Mouse (Mus musculus) ES-Bruce4 (cell line): Measurements from ENCODE around the gene Tedc1. TPM values are rescaled to one million over a fixed set of nuclear protein-coding genes. Genes with fewer than 3 reads are reported as not detected.

Experiments
- H3K27ac ChIP-seq: 2 replicates; pipeline ENCODE4 v1.5.1; 2012; ENCODE audit warnings: low read length, inconsistent platforms; ENCODE audit not compliant: insufficient read depth
- H3K27me3 ChIP-seq: 2 replicates; pipeline ENCODE4 v1.6.1; 2012; ENCODE audit warnings: mild to moderate bottlenecking, low read length, inconsistent platforms; ENCODE audit not compliant: control insufficient read depth, poor library complexity, insufficient read depth, severe bottlenecking
- H3K36me3 ChIP-seq: 2 replicates; pipeline ENCODE4 v1.6.1; 2012; ENCODE audit warnings: inconsistent platforms, mild to moderate bottlenecking, low read length, moderate library complexity; ENCODE audit not compliant: control insufficient read depth, poor library complexity, insufficient read depth, severe bottlenecking
- H3K4me1 ChIP-seq: one replicate; pipeline ENCODE4 v1.8.1; 2011; ENCODE audit warnings: low read length; ENCODE audit not compliant: control insufficient read depth, insufficient read depth
- H3K4me3 ChIP-seq: 2 replicates; pipeline ENCODE4 v1.5.1; 2011; ENCODE audit warnings: low read depth, mild to moderate bottlenecking, low read length
- H3K9ac ChIP-seq: 2 replicates; pipeline ENCODE4 v1.6.1; 2012; ENCODE audit warnings: low read depth, mild to moderate bottlenecking, inconsistent platforms; ENCODE audit not compliant: poor library complexity, severe bottlenecking
- H3K9me3 ChIP-seq: replicated peaks from 2 replicates; pipeline ENCODE4 v1.6.1; 2012; ENCODE audit warnings: mild to moderate bottlenecking, low read length, inconsistent platforms; ENCODE audit not compliant: control insufficient read depth, poor library complexity, insufficient read depth, severe bottlenecking
- CTCF ChIP-seq: IDR thresholded peaks from one replicate; pipeline ENCODE4 v1.8.1; 2011; ENCODE audit warnings: low read depth, low read length
- EP300 ChIP-seq: IDR thresholded peaks from 2 replicates; pipeline ENCODE4 v1.6.1; 2011; ENCODE audit warnings: low read depth, low read length; ENCODE audit not compliant: insufficient read depth
- POLR2A ChIP-seq: IDR thresholded peaks from one replicate; pipeline ENCODE4 v1.8.1; 2011; ENCODE audit warnings: low read length; ENCODE audit not compliant: insufficient read depth
- polyA plus RNA-seq: library from polyadenylated mRNA; stranded (reverse); fragments of >200 nt; gene quantifications from 2 replicates; pipeline ENCODE4 v1.2.4, GENCODE M21; 2011; ENCODE audit warnings: low read depth; ENCODE audit not compliant: missing spikeins, insufficient read depth, insufficient read length

Tedc1 gene
- polyA plus RNA-seq, 1 experiment, result 24.5 TPM

- Histone ChIP-seq H3K4me3 (peak within 1 kb of the TSS; percentile 73), H3K27me3 (no peaks in the 10 kb centered on the region), H3K9ac (peak within 1 kb of the TSS; percentile 62), H3K36me3 (no peaks in the 10 kb centered on the region), H3K27ac (no peak within 1 kb of the TSS), H3K4me1 (peaks cover 5% of the 10 kb centered on the region), H3K9me3 (no peaks in the 10 kb centered on the region)
- TF ChIP-seq CTCF, result no peak
- no peak for TF ChIP-seq POLR2A
- no peak for TF ChIP-seq EP300
Measured at GRCm38 (mm10) chr12:113185442-113186291, 29.4 kb downstream of the Tedc1 start, which contains the start of gene Tmem121. Gene Tmem121, plus strand, starts transcription at chr12:113185930.

- Histone ChIP-seq H3K9ac (peak overlapping the region; percentile 62), H3K9me3 (no peaks in the 10 kb centered on the region), H3K27me3 (no peaks in the 10 kb centered on the region), H3K4me1 (peaks cover 5% of the 10 kb centered on the region), H3K4me3 (peak overlapping the region; percentile 73), H3K27ac (no peak overlapping the region), H3K36me3 (no peaks in the 10 kb centered on the region)
- TF ChIP-seq POLR2A (no peak), EP300 (no peak), CTCF (no peak)
Measured at GRCm38 (mm10) chr12:113186326-113187010, 30.2 kb downstream of the Tedc1 start.

- Histone ChIP-seq H3K4me3 (no peak overlapping the region), H3K4me1 (peaks cover 5% of the 10 kb centered on the region), H3K36me3 (no peaks in the 10 kb centered on the region), H3K9ac (peak overlapping the region; percentile 44), H3K27me3 (no peaks in the 10 kb centered on the region), H3K27ac (no peak overlapping the region), H3K9me3 (no peaks in the 10 kb centered on the region)
- TF ChIP-seq CTCF, result no peak
- TF ChIP-seq EP300, result no peak
- no peak for TF ChIP-seq POLR2A
Measured at GRCm38 (mm10) chr12:113187011-113187375, 30.8 kb downstream of the Tedc1 start.

GRCm38 (mm10) chr12:113187584-113188295 is 31.5 kb downstream of the Tedc1 start:
- Histone ChIP-seq H3K4me1 (peaks cover 5% of the 10 kb centered on the region), H3K36me3 (no peaks in the 10 kb centered on the region), H3K27me3 (no peaks in the 10 kb centered on the region), H3K27ac (no peak overlapping the region), H3K4me3 (peak overlapping the region; percentile 56), H3K9ac (peak overlapping the region; percentile 44), H3K9me3 (no peaks in the 10 kb centered on the region)
- TF ChIP-seq POLR2A (no peak), EP300 (peak; percentile 36; the same call in 1 of the 2 replicates), CTCF (peak; percentile 77)

- TF ChIP-seq POLR2A, result no peak
- no peak for TF ChIP-seq EP300
- no peak for TF ChIP-seq CTCF
- H3K4me3 ChIP-seq, result peak overlapping the region; percentile 17
- no peak overlapping the region for H3K9ac ChIP-seq
- no peak overlapping the region for H3K27ac ChIP-seq
- no peaks in the 10 kb centered on the region for H3K36me3 ChIP-seq
- H3K9me3 ChIP-seq, result no peaks in the 10 kb centered on the region
- no peaks in the 10 kb centered on the region for H3K27me3 ChIP-seq
- peaks cover 5% of the 10 kb centered on the region for H3K4me1 ChIP-seq
Measured at GRCm38 (mm10) chr12:113188349-113189055, 32.3 kb downstream of the Tedc1 start.
